Mouse (Mus musculus): Measurements from ENCODE around the gene Gm49336. TPM values are rescaled to one million over a fixed set of nuclear protein-coding genes. Genes with fewer than 3 reads are reported as not detected.

The Gm49336 gene
- polyA plus RNA-seq (2012; rRNA removed) = 46.1 and 50.9 TPM in 2 replicates

DNA sequence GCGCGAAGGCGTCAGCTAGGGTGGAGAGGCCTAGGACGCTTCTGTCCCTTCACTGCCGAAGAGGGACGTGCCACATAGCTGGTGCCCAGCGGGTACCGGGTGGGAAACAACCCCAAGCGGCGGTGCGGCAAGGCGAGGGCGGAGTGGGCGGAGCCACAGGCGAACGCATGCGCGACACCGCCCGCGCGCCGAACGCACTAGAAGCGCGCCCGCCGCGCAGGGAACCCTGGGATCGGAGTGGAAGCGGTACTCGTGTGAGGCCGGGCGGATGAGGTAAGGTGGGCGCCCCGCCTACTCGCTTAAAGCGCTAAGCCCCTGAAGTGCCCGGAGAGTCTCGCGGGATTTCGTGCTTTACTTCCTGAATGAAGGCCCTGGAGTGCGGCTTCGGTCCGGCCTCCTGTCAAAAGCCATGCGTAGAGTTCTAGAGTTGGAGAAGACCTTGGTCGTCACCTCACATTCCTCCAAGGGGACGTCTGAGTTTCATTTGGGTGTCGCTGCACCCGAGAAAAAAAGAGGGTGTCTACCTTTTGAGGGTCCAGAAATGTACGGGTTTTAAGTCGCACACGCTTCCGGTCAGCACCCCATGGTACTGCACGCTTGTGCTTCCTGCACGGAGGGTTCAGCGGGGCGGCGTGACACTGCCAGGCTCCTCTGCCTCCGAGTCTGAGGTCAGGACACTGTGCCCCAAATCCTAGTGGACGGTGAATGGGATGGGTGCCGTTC is at the start of gene Gm49336, which contains the start of gene Nupl1:
Gene Gm49336, minus strand, starts transcription at position 227 of the 723 bp plus-strand sequence.
Gene Nupl1, minus strand, starts transcription at position 151 of the 723 bp plus-strand sequence.

DNA sequence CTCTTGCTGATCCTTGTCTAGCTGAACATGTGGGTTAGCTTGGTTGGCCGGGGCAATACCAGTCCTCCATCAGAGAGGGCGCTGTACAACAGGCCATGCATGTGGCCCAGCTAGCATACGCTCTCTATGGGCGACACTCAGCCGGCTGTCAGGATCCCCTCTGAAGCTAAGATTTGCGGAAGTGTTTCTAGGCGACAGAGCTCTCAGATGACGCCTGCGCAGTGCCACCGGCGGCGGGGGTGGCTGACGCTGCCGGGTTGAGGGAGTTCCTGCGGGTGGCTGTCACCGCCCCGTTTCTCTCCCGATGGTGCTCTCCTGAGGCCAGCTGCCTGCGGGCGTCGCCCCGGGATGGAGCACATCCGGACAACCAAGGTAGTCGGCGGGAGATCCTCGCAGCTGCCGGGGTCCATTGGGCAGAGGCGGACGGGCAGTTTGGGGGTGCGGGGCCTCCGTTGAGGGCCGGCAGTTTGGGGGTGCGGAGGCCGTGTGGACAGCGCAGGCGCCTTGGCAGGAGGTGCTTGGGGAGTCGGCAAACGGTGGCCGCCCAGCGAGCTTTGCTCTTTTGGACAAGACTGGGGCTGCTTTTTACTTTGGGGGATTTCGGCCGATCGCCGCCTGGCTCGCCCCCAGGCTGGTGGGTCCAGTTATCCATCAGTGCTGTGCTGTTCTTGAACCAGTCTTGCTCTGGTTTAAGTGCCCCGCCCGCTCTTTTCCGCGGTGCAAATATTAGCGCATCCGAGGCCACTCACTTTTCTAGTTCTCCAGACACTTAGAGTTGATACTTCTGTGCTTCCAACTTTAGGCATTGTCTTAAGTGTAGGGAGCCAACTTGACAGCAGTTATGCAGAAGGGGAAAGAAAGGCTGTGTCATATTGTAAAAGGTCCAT is 13.9 kb upstream of the Gm49336 start, which contains the start of gene Mtmr6:
Gene Mtmr6, plus strand, starts transcription at position 239 of the 887 bp plus-strand sequence.

DNA sequence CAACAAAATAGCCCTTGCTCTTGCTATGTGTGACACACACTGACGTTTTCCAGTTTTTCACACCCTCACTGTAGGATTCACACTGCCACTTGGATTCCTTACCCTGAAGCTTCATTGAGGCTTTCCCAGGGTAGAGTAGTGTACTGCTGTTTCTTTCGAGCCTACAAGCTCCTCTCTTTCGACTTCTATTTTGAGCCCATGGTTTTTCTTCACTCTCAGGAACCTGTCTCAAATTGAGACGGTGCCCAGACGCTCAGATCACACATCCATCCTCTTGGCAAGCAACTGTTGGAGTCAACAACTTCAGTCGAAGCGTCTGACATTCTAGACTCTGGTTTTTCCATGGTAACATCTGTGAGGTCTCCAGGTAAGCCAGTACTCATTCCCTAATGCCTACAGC is 54.4 kb downstream of the Gm49336 start, which contains the start of gene Atp8a2:
Gene Atp8a2, minus strand, starts transcription at position 296 of the 400 bp plus-strand sequence.

Other genes starting within 250 kb of the Gm49336 start
- 8.7 and 9.7 TPM in 2 replicates for gene Atp8a2, start 54.3 kb downstream of the Gm49336 start, polyA plus RNA-seq (2012; rRNA removed)
- 0.05 and 0.07 TPM in 2 replicates for gene Nupl1, start 76 bp downstream of the Gm49336 start, polyA plus RNA-seq (2012; rRNA removed)
- gene Mtmr6, start 13.7 kb upstream of the Gm49336 start, polyA plus RNA-seq (2012; rRNA removed) = 39.8 and 44.5 TPM in 2 replicates
- 19.4 and 24.8 TPM in 2 replicates for gene Amer2, start 121.8 kb upstream of the Gm49336 start, polyA plus RNA-seq (2012; rRNA removed)